Mouse (Mus musculus): ENCODE results near the gene Fut11.

DNA sequence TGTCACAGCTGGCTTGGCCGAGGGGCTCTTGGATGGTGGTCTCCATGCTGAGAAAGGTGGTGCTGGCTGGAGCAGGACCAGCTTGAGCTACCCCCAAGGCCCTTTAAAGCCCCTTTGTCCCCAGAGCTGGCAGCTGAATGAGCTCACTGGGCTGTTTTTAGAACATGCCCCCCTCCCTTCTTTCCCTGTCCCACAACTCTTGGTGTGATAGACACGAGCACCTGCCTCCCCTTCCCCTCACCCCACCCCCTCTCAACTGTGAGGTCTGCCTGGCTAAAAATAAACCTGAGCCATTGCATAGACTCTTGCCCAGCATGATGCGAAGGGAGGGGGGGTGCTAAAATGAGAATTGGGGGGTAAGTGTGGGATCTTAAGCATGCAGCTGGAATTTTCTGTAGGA is 30.3 kb upstream of the Fut11 start:
- TF ChIP-seq CTCF (IDR thresholded peaks at IDR 0.05; ENCODE audit: low read depth, low read length) (no peak), GATA1 (IDR thresholded peaks at IDR 0.05; ENCODE audit: borderline replicate concordance, low read length) (no peak), TAL1 (conservative IDR thresholded peaks at IDR 0.05; ENCODE audit: low read depth, low read length) (no peak), GATA2 (IDR thresholded peaks at IDR 0.05; ENCODE audit: borderline replicate concordance, low read depth, low read length) (no peak), POLR2AphosphoS5 (IDR thresholded peaks at IDR 0.05; ENCODE audit: insufficient replicate concordance, low read depth, low read length) (no peak)

Measured in G1E (cell line).